Mouse (Mus musculus) gonadal fat pad, adult 2 months (tissue): ENCODE measurements around the gene Psmb9. TPM values are rescaled to one million over a fixed set of nuclear protein-coding genes. Genes with fewer than 3 reads are reported as not detected.
A peak's percentile ranks its signal among the peaks of the same experiment; 100 is the strongest.
"Not testable (repeated sequence)": the region's sequence is repeated elsewhere in the genome, so short reads cannot be mapped to it uniquely, and the experiment has no call there.

Source experiments
- DNase-seq: peaks from one replicate; pipeline ENCODE4 v3.0.0-alpha.2; 2012; ENCODE audit warnings: low read depth
- polyA plus RNA-seq: library from polyadenylated mRNA; depleted of rRNA; stranded (reverse); fragments of >200 nt; gene quantifications from 2 replicates; pipeline ENCODE4 v1.2.3, GENCODE M21; 2012; rRNA removed

Gene Psmb9
- polyA plus RNA-seq = 32.1 and 32.8 TPM in 2 replicates

DNA sequence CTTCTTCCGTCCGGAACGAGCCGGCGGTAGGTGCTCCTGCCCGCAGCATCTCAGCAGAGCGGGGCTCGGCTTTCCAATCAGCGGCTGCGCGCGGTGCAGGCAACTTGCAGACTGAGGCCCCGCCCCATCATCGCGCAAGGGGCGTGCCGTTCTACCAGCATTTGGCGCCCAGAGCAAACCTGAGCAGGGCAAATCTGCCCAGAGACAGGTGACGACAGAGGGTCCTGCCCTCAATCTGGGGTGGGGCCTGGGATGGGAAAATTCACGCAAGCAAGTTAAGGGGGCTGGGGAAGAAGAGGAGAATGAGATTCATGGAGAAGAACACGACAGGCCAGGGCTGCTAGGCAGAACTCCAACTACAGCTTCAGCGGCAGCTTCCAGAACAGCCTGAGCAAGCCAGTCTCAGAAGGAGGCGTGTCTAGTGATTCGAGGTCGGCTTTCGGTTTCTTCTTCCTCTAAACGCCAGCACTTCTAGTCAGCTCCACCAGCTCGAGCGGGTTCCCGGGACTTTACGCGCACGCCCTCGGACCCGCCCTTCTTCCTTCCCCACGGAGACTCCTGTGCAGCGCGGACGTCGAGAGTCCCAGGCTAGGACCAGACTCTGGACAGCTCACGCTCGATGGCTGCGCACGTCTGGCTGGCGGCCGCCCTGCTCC, at the start of gene Psmb9, which contains the start of gene Tap1:
Gene Psmb9 (minus strand): TSS at position 504 of the 656 bp plus-strand sequence.
Gene Tap1 (plus strand): TSS at position 293 of the 656 bp plus-strand sequence.
- peak; percentile 64 for DNase-seq

DNA sequence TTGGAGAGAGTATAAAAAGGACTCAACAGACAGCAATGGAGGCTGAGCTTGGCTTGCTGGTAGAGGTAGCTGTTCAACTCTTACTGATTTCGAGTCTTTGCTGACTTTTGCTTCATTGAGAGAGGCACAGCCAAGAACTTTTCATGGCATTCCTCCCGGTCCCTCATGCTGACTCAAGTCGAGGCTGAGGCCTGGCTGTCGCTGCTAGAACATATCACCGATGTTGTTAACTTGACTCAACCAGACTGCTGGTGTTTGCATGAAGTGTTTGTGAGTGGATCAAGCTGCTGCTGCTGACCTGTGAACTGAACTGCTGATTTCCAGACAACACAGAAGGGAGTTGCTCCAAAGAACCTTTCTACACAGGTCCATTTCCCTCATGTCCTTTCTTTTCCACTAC, 49.1 kb upstream of the Psmb9 start:
- DNase-seq = no peak

GRCm38 (mm10) chr17:34234926-34235325, 47.4 kb upstream of the Psmb9 start:
- no peak for DNase-seq

DNA sequence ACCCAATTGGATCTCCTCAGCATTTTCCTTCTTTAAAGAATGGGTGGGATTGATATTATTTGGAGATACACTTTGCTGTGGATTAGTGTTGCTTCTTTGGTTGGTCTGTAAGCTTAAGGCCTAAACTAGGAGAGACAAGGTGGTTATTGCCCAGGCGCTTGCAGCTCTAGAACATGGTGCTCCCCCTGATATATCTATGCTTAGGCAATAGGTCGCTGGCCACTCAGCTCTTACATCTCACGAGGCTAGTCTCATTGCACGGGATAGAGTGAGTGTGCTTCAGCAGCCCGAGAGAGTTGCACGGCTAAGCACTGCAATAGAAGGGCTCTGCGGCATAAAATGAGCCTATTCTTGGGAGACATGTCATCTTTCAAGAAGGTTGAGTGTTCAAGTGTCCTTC, 44.5 kb upstream of the Psmb9 start:
- not testable (repeated sequence) for DNase-seq

DNA sequence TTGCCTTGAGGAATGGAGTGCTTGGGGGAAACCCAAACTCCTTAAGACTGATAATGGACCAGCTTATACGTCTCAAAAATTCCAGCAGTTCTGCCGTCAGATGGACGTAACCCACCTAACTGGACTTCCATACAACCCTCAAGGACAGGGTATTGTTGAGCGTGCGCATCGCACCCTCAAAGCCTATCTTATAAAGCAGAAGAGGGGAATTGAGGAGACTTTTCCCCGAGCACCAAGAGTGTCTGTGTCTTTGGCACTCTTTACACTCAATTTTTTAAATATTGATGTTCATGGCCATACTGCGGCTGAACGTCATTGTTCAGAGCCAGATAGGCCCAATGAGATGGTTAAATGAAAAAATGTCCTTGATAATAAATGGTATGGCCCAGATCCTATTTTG, 43.4 kb upstream of the Psmb9 start:
- DNase-seq = not testable (repeated sequence)

DNA sequence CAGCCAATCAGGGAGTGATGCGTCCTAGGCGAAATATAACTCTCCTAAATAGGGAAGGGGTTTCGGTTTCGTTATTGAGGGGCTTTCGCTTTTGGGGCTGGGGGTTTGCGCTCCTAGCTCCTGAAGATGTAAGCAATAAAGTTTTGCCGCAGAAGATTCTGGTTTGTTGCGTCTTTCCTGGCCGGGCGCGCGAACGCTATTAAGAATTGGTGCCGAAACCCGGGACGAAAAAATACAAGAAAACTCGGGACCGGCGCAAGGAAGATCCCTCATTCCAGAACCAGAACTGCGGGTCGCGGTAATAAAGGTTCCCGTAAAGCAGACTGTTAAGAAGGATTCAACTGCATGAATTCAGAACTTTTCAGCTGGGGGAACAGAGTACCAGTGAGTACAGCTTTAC, 38.3 kb upstream of the Psmb9 start:
- DNase-seq = not testable (repeated sequence)

DNA sequence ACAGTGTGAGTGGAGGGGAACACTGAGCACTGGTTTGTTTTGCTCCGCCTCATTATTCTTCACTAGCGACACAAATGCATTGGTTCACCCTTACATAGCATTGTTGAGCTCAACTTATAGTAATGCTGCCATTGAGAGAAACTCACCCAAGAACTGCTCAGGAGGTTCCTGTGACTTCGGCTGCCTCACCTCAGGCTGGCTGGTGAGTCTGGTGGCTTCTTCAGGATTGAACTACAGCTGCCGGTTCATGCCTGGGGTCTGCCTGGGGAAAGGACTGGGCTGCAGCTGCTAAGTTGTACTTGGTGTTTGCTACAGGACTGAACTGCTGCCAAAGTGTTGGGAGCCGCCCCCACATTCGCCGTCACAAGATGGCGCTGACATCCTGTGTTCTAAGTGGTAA, 37.9 kb upstream of the Psmb9 start:
- no peak for DNase-seq

DNA sequence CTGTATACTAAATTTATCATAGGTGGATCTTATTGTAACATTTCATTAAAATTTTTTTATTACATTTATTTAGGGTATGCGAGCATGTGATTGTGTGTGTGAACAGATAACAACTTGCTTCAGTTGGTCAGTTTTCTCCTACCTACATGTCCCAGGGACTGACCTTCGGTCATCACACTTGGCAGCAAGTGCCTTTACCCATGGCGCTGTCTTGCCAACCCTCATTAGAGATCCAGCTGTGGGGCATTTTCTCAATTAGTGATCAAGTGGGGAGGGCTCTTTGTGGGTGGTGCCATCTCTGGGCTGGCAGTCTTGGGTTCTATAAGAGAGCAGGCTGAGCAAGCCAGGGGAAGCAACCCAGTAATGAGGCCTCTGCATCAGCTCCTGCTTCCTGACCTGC, 37.3 kb upstream of the Psmb9 start:
- DNase-seq = no peak

- not testable (repeated sequence) for DNase-seq
Observed at GRCm38 (mm10) chr17:34220401-34220800, 32.8 kb upstream of the Psmb9 start.

DNA sequence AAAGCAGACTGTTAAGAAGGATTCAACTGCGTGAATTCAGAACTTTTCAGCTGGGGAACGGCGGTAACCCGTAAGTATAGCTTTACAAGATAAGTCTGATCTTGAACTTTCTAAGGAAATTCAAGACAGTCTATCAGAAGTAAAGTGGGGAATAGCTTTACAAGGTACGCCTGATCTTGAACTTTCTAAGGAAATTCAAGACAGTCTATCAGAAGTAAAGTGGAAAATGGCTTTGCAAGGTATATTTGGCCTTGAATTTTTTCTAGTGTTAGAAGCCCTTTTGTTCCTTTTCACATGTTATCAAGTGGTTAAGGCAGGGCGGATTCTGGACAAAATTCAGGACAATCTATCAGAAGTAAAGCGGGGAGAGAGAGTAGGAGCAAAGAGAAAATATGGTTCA, 32.2 kb upstream of the Psmb9 start:
- not testable (repeated sequence) for DNase-seq

GRCm38 (mm10) chr17:34219096-34219495, 31.5 kb upstream of the Psmb9 start:
- not testable (repeated sequence) for DNase-seq

- DNase-seq = no peak
Observed at GRCm38 (mm10) chr17:34218675-34219074, 31.1 kb upstream of the Psmb9 start.

DNA sequence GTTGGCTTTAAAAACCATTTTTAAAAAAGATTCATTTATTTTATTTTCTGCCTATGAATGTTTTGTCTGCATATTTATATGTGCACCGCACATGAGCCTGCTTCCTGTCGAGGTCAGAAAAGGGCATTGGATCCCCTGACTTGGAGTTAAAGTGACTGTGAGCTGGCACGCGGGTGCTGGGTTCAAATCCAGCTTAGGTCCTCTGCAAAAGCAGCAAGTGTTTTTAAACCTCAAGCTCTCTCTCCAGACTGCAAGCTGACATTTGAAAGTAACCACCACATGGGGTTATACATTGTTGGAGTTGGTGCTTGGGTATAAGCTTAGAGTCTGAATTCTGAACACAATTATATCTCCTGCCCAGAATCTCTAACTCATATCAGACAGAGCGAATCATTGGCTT, 30.4 kb upstream of the Psmb9 start:
- DNase-seq = no peak

- DNase-seq = no peak
Observed at GRCm38 (mm10) chr17:34217216-34217928, 29.8 kb upstream of the Psmb9 start.

- no peak for DNase-seq
Observed at GRCm38 (mm10) chr17:34215176-34215575, 27.6 kb upstream of the Psmb9 start.

DNA sequence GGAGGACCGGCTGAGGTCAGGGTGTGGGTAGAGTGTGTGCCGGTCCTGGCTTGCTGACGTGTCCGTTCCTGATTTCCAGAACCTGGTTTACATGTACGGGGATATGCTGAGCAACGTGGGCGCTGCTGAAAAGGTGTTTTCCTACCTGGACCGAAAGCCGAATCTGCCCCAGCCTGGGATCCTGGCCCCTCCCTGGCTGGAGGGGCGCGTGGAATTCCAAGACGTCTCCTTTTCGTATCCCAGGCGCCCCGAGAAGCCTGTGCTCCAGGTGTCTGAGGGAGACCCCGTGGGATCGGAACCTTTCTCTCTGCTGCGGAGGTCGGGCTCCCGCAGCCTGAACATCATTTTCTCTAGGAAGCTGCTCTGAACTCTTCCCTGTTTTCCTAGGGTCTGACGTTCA, 26.4 kb upstream of the Psmb9 start:
- DNase-seq = no peak

DNA sequence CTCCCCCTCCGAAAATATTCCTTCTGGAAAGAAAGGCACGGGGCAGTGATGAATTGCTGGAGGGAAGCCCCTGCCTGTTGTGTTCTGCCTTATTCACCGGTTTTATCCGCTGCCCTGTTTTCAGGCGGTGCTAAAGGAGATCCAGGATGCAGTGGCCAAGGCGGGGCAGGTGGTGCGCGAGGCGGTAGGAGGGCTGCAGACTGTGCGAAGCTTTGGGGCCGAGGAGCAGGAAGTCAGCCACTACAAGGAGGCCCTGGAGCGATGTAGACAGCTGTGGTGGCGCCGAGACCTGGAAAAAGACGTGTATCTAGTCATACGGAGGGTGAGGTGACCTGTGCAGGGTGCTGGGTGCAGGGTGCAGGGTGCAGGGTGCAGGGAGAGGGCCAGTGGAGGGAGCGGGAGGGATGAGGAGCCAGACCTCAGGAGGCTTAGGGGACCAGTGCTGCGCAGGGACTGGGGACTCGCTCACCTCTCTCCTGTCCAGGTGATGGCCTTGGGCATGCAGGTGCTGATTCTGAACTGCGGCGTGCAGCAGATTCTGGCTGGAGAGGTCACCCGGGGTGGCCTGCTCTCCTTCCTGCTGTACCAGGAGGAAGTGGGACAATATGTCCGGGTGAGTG, 24.3 kb upstream of the Psmb9 start:
- DNase-seq = no peak

DNA sequence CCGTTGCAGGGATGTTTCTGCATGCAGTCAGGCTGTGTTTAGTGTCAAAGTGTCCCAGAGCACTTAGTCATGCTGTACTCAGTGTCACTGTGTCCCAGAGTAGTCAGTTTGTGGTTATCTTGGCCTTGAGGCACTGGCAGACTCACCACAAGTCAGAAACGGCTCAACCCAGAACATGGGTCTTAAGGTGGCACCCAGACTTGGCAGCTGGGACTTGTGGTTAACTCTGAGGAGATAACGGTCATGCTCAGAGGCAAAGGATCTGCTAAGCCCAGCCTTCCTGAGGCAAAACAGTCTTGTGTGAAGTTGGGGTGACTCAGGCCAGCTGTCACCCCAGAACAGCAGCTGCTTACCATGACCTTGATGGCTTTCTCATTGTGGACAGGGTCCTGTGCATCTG, 23.0 kb upstream of the Psmb9 start:
- no peak for DNase-seq

DNA sequence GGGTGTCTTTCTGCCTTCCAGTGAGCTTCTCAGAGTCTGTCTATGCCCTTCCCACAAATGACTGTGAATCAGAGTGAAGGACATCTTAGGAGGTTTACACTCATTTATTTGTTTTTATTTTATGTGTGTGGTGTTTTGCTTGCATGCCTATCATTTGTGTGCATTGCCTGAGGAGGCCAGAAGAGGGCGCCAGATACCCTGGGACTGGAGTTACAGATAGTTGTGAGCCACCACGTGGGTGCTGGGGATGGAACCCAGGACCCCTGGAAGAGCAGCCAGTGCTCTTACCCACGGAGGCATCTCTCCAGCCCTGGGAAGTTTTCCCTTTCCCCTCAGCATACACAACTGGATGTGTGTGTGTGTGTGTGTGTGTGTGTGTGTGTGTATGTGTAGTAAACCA, 22.1 kb upstream of the Psmb9 start:
- DNase-seq = no peak

- DNase-seq = no peak
Observed at GRCm38 (mm10) chr17:34208421-34208820, 20.9 kb upstream of the Psmb9 start.

DNA sequence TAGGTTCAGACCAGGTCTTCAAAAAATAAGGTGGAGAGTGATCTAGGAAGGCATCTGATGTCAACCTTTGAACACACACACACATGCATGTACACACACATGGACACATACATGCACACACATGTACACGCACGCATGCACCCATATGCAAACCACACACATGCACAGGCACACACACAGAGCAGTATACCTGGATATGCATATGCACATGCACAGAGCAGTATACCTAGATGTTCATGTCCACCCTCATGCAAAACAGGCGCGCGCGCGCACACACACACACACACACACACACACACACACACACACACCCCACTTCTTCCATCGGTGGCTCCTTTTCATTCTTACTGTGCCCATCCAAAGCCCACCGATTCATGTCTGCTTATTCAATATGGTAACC, 20.3 kb upstream of the Psmb9 start:
- DNase-seq = no peak

DNA sequence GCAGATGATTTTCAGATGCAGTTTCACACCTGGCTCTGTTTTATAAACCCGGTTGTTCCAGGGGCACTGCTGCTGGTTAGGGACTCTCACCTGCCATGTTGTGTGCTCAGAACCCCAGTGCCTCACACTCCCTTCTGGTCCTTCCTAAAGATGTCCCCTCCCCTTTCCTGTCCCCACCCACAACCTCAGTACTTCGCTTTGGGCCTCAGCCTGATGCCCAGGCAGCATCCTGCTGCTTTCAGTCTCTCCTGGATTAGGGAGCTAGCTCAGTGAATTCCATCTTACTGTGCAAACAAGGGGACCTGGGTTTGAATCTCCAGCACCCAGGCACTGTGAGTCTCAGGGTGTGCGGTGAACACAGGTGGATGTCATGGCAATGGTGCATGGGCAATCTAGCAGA, 19.9 kb upstream of the Psmb9 start:
- DNase-seq = no peak

- no peak for DNase-seq
Observed at GRCm38 (mm10) chr17:34206731-34207130, 19.2 kb upstream of the Psmb9 start.
